Mouse (Mus musculus): Measurements from ENCODE around the gene Numa1. TPM values are rescaled to one million over a fixed set of nuclear protein-coding genes. Genes with fewer than 3 reads are reported as not detected.
A peak's percentile ranks its signal among the peaks of the same experiment; 100 is the strongest.

The Numa1 gene
- polyA plus RNA-seq, 1 experiment: 89.0 TPM

DNA sequence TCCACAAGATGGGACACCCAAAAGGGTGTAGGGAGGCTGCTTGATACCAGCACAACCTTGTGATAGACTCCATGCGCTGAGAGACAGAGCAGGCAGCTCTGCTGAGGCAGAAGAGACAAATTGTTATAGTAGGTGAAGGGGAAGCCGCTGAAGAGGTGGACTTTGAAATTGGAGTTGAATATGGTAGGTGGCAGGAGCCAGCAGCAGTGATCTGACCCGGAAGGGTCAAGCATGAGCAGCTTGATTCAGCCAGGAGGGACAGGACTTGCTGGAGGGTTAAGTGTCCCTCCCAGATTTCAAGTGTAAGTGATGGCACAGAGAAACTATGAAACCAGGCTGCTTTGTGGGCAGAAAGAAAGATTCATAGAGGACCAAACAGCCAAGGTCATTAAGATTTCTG lies 51.2 kb downstream of the Numa1 start:
- no peak overlapping the region for H3K4me3 ChIP-seq (replicated peaks; ENCODE audit: insufficient read depth, low read depth, low read length)
- H3K27me3 ChIP-seq (ENCODE audit: control insufficient read depth, insufficient read depth, low read length): no peaks in the 10 kb centered on the region
- DNase-seq: no peak
- no peak overlapping the region for H3K27ac ChIP-seq (ENCODE audit: insufficient read depth, low read length)
- peaks cover 5% of the 10 kb centered on the region; the same call in 1 of the 2 replicates for H3K4me1 ChIP-seq (ENCODE audit: control insufficient read depth, insufficient read depth, low read length)
- TF ChIP-seq CTCF (IDR thresholded peaks at IDR 0.05; ENCODE audit: borderline replicate concordance, insufficient read depth, low read depth, low read length): no peak
- TF ChIP-seq POLR2A (IDR thresholded peaks at IDR 0.05; ENCODE audit: borderline replicate concordance, insufficient read depth, low read length): no peak
- 95% methylated on average over 3 of the region's 3 CpGs for WGBS

DNA sequence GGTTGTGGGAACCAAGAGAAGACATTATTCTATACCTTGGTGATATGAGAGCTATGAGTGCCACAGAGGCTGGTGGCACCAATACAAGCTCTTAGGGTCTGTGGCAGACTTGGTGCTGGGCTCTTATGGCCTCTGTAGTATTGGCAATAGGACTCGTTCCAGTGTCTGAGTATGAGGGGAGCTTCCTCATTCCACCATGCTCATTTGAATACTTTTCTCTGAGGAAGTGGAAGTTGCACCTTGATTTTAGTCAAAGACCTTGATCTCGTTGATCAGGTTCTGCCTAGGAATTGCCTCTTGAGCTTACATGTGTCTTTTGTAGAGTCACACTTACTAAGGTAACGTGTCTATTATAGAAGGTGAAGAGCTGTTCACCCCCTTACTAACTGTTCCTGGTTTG lies 60.3 kb downstream of the Numa1 start:
- Histone ChIP-seq H3K4me1 (ENCODE audit: control insufficient read depth, insufficient read depth, low read length) (peaks cover 10% of the 10 kb centered on the region), H3K27me3 (ENCODE audit: control insufficient read depth, insufficient read depth, low read length) (no peaks in the 10 kb centered on the region), H3K27ac (ENCODE audit: insufficient read depth, low read length) (no peak overlapping the region), H3K4me3 (replicated peaks; ENCODE audit: insufficient read depth, low read depth, low read length) (no peak overlapping the region)
- no peak for TF ChIP-seq POLR2A (IDR thresholded peaks at IDR 0.05; ENCODE audit: borderline replicate concordance, insufficient read depth, low read length)
- TF ChIP-seq CTCF (IDR thresholded peaks at IDR 0.05; ENCODE audit: borderline replicate concordance, insufficient read depth, low read depth, low read length): no peak
- WGBS: 90% methylated on average over 3 of the region's 3 CpGs
- DNase-seq: no peak

DNA sequence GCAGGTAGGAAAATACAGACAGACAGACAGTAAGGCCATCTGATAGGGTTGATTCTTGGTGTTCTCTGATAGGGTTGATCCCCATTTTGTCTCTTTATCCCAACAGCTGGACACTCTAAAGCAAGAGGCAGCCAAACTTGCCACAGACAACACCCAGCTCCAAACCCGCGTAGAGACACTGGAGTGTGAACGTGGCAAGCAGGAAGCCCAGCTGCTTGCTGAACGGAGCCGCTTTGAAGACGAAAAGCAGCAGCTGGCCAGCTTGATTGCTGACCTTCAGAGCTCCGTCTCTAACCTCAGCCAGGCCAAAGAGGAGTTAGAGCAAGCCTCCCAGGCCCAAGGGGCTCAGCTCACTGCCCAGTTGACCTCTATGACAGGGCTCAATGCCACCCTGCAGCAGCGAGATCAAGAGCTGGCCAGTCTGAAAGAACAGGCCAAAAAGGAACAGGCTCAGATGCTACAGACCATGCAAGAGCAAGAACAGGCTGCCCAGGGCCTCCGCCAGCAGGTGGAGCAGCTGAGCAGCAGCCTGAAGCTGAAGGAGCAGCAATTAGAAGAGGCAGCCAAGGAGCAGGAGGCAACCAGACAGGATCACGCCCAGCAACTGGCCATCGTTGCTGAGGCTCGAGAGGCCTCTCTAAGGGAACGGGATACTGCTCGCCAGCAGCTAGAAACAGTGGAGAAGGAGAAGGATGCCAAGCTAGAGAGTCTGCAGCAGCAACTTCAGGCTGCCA lies 64.5 kb downstream of the Numa1 start:
- H3K27me3 ChIP-seq (ENCODE audit: control insufficient read depth, insufficient read depth, low read length): no peaks in the 10 kb centered on the region
- 19% methylated on average over 14 of the region's 14 CpGs for WGBS
- peaks cover 34% of the 10 kb centered on the region for H3K4me1 ChIP-seq (ENCODE audit: control insufficient read depth, insufficient read depth, low read length)
- H3K4me3 ChIP-seq (replicated peaks; ENCODE audit: insufficient read depth, low read depth, low read length): no peak overlapping the region
- DNase-seq: peak; percentile 91 to 94
- peak overlapping the region; percentile 92 for H3K27ac ChIP-seq (ENCODE audit: insufficient read depth, low read length)
- TF ChIP-seq POLR2A (IDR thresholded peaks at IDR 0.05; ENCODE audit: borderline replicate concordance, insufficient read depth, low read length): no peak
- TF ChIP-seq CTCF (IDR thresholded peaks at IDR 0.05; ENCODE audit: borderline replicate concordance, insufficient read depth, low read depth, low read length): peak; percentile 97

DNA sequence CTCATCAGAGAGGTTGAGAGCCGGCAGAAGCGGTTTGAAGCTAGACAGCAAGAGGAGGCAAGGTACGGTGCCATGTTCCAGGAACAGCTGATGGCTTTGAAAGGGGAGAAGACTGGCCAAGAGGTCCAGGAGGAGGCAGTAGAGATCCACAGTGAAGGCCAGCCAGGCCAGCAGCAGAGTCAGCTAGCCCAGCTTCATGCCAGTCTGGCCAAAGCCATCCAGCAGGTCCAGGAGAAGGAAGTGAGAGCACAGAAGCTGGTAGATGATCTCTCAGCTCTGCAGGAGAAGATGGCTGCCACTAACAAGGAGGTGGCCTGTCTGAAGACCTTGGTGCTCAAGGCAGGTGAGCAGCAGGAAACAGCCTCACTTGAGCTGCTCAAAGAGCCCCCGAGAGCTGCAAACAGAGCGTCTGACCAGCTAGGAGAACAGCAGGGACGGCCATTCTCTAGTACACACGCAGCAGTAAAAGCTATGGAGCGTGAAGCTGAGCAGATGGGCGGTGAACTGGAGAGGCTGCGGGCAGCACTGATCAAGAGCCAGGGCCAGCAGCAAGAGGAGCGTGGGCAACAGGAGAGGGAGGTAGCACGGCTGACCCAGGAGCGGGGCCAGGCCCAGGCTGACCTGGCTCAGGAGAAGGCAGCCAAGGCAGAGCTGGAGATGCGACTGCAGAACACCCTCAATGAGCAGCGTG lies 65.7 kb downstream of the Numa1 start:
- Histone ChIP-seq H3K27me3 (ENCODE audit: control insufficient read depth, insufficient read depth, low read length) (no peaks in the 10 kb centered on the region), H3K4me1 (ENCODE audit: control insufficient read depth, insufficient read depth, low read length) (peaks cover 34% of the 10 kb centered on the region), H3K4me3 (replicated peaks; ENCODE audit: insufficient read depth, low read depth, low read length) (no peak overlapping the region), H3K27ac (ENCODE audit: insufficient read depth, low read length) (peak overlapping the region; percentile 92)
- TF ChIP-seq CTCF (IDR thresholded peaks at IDR 0.05; ENCODE audit: borderline replicate concordance, insufficient read depth, low read depth, low read length) (peak; percentile 49), POLR2A (IDR thresholded peaks at IDR 0.05; ENCODE audit: borderline replicate concordance, insufficient read depth, low read length) (no peak)
- WGBS: 12% methylated on average over 15 of the region's 15 CpGs
- DNase-seq: peak; percentile 72 to 81

DNA sequence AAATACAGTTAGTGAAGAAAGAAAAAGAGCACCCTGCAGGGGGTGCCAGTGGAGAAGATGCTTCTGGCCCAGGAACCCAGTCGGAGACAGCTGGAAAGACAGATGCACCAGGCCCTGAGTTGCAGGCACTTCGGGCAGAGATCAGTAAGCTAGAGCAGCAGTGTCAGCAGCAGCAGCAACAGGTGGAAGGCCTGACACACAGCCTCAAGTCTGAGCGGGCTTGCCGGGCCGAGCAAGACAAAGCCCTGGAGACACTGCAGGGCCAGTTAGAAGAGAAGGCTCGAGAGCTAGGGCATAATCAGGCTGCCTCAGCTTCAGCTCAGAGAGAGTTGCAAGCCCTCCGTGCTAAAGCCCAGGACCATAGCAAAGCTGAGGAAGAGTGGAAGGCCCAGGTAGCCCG lies 66.4 kb downstream of the Numa1 start:
- Histone ChIP-seq H3K4me3 (replicated peaks; ENCODE audit: insufficient read depth, low read depth, low read length) (no peak overlapping the region), H3K27me3 (ENCODE audit: control insufficient read depth, insufficient read depth, low read length) (no peaks in the 10 kb centered on the region), H3K27ac (ENCODE audit: insufficient read depth, low read length) (peak overlapping the region; percentile 92), H3K4me1 (ENCODE audit: control insufficient read depth, insufficient read depth, low read length) (peaks cover 34% of the 10 kb centered on the region)
- TF ChIP-seq CTCF (IDR thresholded peaks at IDR 0.05; ENCODE audit: borderline replicate concordance, insufficient read depth, low read depth, low read length): no peak
- TF ChIP-seq POLR2A (IDR thresholded peaks at IDR 0.05; ENCODE audit: borderline replicate concordance, insufficient read depth, low read length): no peak
- 20% methylated on average over 8 of the region's 8 CpGs for WGBS
- peak in 1 of 2 experiments; percentile 53 for DNase-seq

DNA sequence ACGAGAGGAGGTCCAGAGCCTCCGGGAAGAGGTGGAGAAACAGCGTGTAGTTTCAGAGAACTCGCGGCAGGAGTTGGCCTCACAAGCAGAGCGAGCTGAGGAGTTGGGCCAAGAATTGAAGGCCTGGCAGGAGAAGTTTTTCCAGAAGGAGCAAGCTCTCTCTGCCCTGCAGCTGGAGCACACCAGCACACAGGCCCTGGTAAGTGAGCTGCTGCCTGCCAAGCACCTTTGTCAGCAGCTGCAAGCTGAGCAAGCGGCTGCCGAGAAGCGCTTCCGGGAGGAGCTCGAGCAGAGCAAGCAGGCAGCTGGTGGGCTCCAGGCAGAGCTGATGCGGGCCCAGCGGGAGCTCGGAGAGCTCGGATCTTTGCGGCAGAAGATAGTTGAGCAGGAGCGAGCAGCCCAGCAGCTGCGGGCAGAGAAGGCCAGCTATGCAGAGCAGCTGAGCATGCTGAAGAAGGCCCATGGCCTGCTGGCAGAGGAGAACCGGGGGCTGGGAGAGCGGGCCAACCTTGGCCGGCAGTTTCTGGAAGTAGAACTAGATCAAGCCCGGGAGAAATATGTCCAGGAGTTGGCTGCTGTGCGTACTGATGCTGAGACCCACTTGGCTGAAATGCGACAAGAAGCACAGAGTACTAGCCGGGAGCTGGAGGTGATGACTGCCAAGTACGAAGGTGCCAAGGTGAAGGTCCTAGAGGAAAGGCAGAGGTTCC lies 67.2 kb downstream of the Numa1 start:
- DNase-seq: peak; percentile 63 to 64
- Histone ChIP-seq H3K4me3 (replicated peaks; ENCODE audit: insufficient read depth, low read depth, low read length) (peak overlapping the region; percentile 28), H3K4me1 (ENCODE audit: control insufficient read depth, insufficient read depth, low read length) (peaks cover 34% of the 10 kb centered on the region), H3K27me3 (ENCODE audit: control insufficient read depth, insufficient read depth, low read length) (no peaks in the 10 kb centered on the region), H3K27ac (ENCODE audit: insufficient read depth, low read length) (peak overlapping the region; percentile 92)
- TF ChIP-seq CTCF (IDR thresholded peaks at IDR 0.05; ENCODE audit: borderline replicate concordance, insufficient read depth, low read depth, low read length): no peak
- no peak for TF ChIP-seq POLR2A (IDR thresholded peaks at IDR 0.05; ENCODE audit: borderline replicate concordance, insufficient read depth, low read length)
- WGBS: 6% methylated on average over 26 of the region's 26 CpGs

DNA sequence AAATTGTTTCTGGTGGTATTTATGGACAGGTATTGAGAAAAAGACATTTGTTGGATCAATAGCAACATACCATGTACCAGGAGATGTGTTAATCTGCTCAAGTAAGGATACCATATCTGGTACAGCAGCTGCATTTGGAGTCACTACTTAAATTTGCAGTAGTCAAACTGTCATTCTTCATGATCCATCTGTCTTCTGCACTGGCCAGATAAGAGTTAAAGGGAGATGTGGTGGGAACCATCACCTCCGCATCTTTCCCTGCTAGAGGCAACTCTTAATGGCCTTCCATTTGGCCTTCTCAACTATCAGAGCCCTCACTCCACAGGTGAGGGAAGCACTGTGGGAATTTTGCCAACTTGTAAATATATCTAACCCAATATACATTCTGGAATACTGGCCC lies 72.6 kb downstream of the Numa1 start:
- Histone ChIP-seq H3K27ac (ENCODE audit: insufficient read depth, low read length) (no peak overlapping the region), H3K4me3 (replicated peaks; ENCODE audit: insufficient read depth, low read depth, low read length) (no peak overlapping the region), H3K4me1 (ENCODE audit: control insufficient read depth, insufficient read depth, low read length) (peaks cover 19% of the 10 kb centered on the region), H3K27me3 (ENCODE audit: control insufficient read depth, insufficient read depth, low read length) (no peaks in the 10 kb centered on the region)
- 77% methylated on average over 1 of the region's 1 CpGs for WGBS
- TF ChIP-seq CTCF (IDR thresholded peaks at IDR 0.05; ENCODE audit: borderline replicate concordance, insufficient read depth, low read depth, low read length) (no peak), POLR2A (IDR thresholded peaks at IDR 0.05; ENCODE audit: borderline replicate concordance, insufficient read depth, low read length) (no peak)
- DNase-seq: no peak
